Mouse (Mus musculus) heart, adult 8-10 months (tissue): Measurements from ENCODE around the gene 4931406P16Rik. TPM values are rescaled to one million over a fixed set of nuclear protein-coding genes. Genes with fewer than 3 reads are reported as not detected.
A peak's percentile ranks its signal among the peaks of the same experiment; 100 is the strongest.
"Not testable (repeated sequence)": the region's sequence is repeated elsewhere in the genome, so short reads cannot be mapped to it uniquely, and the experiment has no call there.

Experiments
- DNase-seq: peaks from one replicate; pipeline ENCODE4 v3.0.0; 2022; ENCODE audit warnings: low spot score
- total RNA-seq, 4 experiments: library from RNA; stranded (reverse); gene quantifications; 2 replicates each; pipeline ENCODE4 v1.2.4; 2022

Gene 4931406P16Rik
- total RNA-seq, 4 experiments from 2014 or later, result 38.7 to 43.4 (median 41.0) TPM

DNA sequence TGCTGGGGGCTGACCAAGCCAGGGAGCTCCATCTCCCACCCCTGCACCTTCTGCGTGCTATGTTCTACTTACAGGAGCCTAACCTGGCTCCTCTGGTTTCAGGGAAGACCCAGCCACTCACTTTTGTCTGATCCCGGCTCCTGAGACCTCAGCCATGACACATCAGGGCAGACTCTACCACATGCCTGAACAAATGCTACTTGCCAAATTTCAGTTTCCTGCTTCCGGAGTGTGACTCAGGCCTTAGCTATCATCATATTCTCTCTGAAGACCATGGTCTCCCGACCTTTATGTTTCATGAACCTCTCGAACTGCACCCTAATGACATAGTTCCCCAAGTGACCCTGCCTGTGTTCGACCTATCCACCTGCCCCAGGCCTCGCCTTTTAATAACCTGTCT, 100.1 kb downstream of the 4931406P16Rik start:
- DNase-seq, result no peak

DNA sequence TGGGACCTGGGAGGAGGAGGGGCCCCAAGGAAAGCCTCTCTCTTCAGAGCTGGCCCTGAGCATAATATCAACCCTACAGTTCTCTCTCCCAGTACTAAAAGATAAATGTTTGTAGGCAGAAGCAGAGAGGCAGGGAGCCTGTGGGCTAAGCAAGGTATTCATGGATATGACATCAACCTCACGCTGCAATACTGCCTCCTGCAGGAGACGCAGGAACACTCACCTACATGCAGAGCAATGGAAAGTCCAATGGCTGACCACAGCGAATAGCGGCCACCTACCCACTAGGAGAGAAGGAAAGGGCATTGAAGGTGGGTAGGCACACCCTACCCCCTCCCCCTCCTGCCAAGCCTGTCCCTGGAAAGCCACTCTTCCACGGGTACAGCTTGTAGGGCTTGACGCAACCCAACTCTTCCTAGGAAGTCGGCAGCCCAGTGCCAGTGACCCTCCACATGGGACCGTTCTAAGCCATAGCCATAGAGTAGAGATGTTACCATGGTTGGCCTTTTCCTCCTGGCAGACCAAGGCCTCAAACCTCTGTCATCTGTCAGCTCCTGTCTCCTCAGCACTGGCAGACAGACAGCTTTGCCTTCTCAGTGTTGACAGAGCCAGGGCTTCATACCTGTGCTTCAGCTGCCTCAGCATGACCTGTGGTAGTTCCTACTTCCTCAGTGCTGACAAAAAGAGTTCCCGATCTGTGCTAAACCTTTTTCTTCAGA, 105.2 kb downstream of the 4931406P16Rik start:
- no peak for DNase-seq

DNA sequence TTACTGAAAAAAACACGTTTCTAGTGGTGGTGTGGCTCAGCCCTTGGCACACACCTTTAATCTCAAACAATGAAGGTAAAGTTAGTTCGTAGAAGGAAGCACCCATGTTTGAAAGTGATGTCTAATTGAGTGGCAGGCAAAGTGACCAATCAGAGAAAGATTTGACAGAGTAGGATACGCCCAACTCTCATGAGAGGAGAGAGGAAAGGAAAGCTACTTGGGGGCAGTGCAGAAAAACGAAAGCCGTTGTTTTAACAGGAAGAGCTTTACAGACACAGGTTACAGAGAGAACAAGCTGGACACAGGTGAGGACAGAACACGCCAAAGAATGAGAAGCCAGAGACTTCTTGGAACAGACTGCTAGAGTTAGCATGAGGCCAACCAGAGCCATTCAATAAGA, 107.0 kb downstream of the 4931406P16Rik start:
- DNase-seq, result no peak

DNA sequence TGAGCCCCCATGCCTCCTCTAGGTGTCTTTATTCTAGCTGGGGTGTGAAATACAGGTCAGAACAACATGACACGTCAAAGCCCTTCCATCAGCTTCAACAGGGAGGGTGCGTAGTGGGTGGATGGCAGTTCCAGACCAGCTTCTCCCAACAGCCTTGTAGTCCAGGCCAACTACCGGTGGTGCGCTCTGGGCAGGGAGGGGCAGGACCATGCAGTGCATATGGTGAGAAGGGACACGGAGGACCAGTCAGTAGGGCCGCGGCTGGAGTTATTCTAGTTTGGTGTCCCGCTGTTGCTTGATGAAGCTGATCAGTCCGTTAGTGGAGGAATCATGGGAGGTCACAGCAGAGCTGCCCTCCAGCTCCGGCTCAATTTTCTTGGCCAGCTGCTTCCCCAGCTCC, 111.2 kb downstream of the 4931406P16Rik start:
- DNase-seq, result not testable (repeated sequence)

DNA sequence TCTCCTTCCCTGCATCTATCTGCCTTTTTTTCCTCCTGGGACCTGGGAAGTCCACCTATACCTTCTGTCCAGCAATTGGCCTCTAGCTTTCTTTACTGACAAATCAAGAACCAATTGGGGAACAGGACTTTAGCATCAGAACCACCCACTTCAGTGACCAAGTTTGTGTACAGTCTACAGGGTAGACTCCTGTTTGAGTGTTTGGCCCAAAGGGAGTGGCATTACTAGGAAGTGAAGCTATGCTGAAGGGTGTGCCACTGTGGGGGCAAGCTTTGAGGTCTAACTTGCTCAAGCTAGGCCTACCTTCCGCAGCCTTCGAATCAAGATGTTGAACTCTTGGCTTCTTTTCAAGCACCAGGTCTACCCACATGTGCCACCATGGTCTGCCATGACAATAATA, 112.5 kb downstream of the 4931406P16Rik start:
- DNase-seq, result no peak

DNA sequence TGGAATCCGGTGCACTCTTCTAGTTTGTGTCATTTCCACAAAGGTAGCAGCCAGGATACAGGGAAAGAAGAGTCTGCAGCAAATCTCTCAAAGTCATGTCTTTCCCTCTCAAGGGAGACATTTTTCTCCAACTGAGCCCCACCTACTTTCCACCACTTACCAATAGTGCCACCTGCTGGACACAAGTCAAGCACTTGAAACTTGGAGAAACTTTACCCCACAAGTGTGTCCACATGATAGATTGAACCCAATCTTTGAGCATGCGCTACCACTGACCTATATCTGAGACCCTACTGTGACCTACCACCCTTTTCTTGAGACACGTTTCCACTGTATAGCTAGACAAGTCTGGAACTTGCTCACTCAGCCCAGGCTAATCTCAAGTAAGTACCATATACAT, 115.0 kb downstream of the 4931406P16Rik start:
- DNase-seq, result peak; percentile 26

DNA sequence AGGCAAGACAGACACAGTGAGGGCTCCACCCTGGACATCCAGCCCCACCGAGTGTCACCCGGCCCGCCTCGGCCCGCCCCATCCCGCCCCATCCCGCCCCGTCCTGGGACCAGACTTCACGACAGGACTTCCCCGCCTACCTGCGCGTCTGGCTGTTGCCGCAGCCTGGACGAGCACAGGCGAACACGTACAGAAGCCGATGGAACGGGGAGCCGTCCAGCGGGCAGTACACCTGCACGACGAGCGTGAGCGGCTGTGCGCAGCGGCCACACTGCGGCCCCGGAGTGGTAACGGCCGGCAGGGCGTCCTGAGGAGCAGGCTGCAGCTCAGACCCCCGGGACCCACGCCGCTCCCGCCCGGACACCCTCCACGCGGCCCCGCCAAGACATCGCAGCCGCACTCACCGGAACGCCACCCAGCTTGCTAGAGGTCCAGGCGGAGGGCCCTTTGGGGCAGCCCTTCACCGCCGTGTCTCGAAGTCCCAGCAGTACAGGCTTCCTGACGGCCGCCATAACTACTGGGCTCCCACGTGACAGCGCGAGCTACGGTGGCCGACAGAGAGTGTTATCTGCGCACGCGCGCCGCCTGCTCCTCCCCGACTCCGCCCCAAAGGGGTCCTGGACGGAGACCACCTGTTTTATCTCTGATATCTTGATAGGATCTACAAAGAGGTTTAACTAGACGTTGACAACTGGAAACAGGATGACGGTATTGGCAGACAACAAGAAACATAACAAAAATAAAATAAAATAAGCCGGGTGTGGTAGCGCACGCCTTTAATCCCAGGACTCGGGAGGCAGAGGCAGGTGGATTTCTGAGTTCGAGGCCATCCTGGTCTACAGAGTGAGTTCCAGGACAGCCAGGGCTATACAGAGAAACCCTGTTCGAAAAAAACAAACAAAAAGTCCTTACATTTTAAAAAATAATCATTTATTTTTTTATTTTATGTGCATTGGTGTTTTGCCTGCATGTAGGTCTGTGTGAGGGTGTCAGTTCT, 116.9 kb downstream of the 4931406P16Rik start, which contains the start of gene Pdcd2l:
Gene Pdcd2l (minus strand): TSS at position 530 of the 997 bp plus-strand sequence.
- peak; percentile 89 for DNase-seq

DNA sequence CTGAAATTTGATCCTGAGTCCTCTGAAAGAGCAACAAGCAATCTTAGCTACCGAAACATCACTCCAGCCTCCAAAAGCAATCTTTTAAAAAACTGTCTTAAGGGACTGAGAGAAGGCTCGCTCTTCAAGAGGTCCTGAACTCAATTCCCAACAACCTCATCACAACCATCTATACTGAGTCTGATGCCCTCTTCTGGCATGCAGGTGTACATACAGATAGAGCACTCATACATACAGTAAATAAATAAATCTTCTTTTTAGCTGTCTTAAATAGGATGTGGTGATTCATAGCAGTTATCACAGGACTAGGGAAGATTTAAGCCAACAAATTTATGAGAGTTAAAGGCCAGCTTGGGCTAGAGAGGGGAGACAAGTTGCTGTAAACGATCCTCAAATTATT, 117.7 kb downstream of the 4931406P16Rik start:
- no peak for DNase-seq

DNA sequence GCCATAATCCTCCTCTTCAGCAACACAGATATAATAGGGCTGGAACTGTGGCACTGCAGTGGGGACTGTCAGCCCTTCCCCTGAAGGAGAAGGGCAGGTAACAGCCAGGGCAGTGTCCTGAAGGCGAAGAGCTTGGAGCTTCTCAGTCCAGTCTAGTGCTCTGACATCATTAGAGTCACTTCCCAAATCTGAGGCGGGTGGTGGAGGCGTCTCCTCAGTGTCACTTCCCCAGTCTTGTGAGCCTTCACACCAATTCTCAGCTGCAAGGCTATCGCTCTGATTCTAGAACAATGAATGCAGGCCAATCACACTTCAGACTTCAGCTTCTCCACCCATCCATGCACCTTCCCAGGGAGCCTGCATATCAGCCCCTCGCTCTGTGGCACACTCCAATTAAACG, 120.5 kb downstream of the 4931406P16Rik start:
- no peak for DNase-seq

DNA sequence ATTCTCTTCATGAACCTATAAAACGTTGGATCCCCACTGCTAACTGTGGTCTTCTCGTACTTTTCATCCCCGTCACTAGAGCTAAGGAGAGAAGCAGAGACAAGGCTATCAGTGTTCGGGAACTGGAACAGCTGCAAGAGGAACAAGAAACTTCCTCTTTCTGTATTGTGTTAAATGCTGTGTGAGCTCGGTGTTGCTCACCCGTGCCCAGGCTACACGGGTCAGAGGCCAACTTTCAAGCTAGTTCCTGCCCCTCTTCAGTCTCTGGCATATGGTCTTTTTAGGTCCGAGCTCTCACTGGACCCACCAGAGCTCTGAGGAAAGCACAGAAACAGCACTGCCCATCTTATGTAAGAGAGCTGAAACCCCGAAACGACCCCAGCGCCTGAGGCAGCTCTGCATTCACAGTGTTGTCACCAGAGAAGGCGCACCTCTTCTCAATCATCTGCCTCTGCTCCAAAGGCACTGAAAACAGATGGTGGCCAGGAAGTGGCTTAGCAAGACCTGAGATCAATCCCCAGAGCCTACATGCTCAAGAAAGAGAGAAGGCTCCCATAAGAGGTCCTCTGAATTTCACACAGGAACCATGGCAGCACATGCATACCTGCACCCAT, 123.9 kb downstream of the 4931406P16Rik start:
- no peak for DNase-seq

Other genes with a start within 250 kb of the 4931406P16Rik start
- gene Scgb1b30, start 218.1 kb downstream of the 4931406P16Rik start, total RNA-seq, result not detected
- 1 to 10 TPM; 6.2 to 9.5 (median 8.8) TPM for gene Wtip, start 180.3 kb downstream of the 4931406P16Rik start, total RNA-seq
- 10 to 100 TPM; 26.8 to 32.8 (median 29.9) TPM for gene Uba2, start 144.0 kb downstream of the 4931406P16Rik start, total RNA-seq
- gene Pdcd2l, start 116.9 kb downstream of the 4931406P16Rik start, total RNA-seq, result 10 to 100 TPM; 19.2 to 21.2 (median 20.1) TPM
- gene Gpi1, start 83.2 kb downstream of the 4931406P16Rik start, total RNA-seq, result 100 to 1,000 TPM; 550 to 601 (median 588) TPM
- gene Gm6096, start 62.5 kb downstream of the 4931406P16Rik start, total RNA-seq, result not detected
- gene Lsm14a, start 79.8 kb upstream of the 4931406P16Rik start, total RNA-seq, result 10 to 100 TPM; 82.0 to 92.4 (median 85.0) TPM